Mouse (Mus musculus) thymus, postnatal 0 days (tissue): ENCODE data around the gene Sin3b. TPM values are rescaled to one million over a fixed set of nuclear protein-coding genes. Genes with fewer than 3 reads are reported as not detected.

ENCODE experiments used
- DNase-seq: peaks from one replicate; pipeline ENCODE4 v3.0.0-alpha.2; 2015; ENCODE audit warnings: low spot score
- microRNA-seq: library from miRNA; unstranded; fragments of <30 nt; microRNA quantifications from one replicate; pipeline ENCODE4, GENCODE M21; 2016; ENCODE audit warnings: borderline number of aligned reads
- polyA plus RNA-seq: library from polyadenylated mRNA; unstranded; fragments of >200 nt; fragmentation: Nextera tagmentation; extraction: Ambion mirVana; gene quantifications from 2 replicates; pipeline ENCODE4 v1.2.1, GENCODE M21; 2015

Sin3b gene
- polyA plus RNA-seq, 1 experiment from 2014 or later, result 506 TPM

- DNase-seq, result no peak
Measured at GRCm38 (mm10) chr8:72753165-72753564, 30.1 kb downstream of the Sin3b start.

GRCm38 (mm10) chr8:72753781-72754180 lies 30.7 kb downstream of the Sin3b start:
- no peak for DNase-seq

GRCm38 (mm10) chr8:72756031-72756430 lies 32.9 kb downstream of the Sin3b start:
- no peak for DNase-seq

GRCm38 (mm10) chr8:72756771-72757390 lies 33.8 kb downstream of the Sin3b start:
- no peak for DNase-seq

DNA sequence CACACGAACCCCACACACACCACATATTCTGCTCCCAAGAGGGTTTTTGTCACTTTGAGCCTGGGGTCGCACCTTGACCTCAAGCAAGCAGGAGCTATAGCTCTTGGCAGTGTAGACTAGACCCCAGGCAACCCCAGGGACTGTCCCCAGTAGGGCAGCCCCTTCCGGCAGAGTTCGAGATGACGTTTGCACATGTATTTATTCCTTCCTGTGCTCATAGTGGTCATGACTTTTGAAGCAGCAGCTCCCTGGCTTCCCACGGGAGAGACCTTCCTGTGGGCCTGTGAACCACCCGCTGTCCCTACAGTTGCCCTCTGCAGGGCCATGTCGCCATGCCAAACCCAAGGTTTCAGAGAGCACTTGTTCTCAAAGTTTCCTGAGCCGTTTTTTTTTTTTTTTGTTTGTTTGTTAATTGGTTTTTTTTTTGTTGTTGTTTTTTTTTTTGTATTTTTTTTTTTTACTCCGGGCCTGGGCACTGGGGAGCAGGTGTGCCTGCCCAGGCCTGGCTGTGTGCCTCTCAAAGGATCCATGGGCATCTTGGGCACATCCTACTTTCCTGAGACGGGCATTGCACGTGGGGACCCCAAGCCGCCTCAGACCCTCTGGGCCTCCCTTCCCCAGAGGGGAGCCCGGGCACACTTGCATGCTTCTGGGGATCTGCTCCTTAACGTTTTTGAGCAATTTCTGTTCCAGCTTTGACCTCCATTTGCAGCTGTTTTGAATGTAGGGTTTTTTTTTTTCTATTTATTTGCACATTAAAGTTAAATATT lies 34.5 kb downstream of the Sin3b start:
- no peak for DNase-seq

- no peak for DNase-seq
Measured at GRCm38 (mm10) chr8:72758310-72758709, 35.2 kb downstream of the Sin3b start.

- DNase-seq, result no peak
Measured at GRCm38 (mm10) chr8:72760216-72760615, 37.1 kb downstream of the Sin3b start.

DNA sequence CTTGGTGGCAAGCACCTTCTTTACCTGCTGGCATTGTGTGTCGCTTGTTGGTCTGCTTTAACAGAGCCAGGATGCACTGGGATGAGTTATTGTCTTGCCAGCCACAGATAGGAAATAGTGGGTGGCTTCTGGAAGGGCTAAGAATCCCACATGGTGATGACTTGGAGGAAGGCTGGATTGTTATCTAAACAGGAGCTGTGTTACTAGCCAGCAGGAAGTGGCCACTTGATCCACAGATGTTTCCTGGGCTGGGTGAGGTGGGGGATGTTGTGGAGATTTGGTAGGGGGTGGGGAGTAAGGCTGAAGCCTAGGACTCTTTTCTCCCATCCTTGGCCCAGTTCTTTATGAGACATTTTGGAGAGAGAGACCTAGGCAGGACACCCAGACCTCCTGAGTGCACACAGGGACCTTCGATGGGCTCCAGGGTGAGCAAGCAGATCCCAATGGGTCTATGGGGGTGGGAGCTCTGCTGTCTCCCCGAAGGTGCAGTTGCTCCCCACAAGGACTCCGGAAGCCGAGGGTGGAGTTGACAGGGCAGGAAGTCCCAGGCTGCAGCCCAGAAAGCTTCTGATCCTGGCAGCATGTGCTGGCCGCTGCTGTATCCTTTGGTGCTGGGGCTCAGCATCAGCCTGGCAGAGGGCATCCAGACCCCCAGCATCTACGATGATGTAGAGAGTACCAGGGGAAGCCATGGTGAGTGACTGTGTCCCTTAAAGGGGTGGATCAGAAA lies 38.4 kb downstream of the Sin3b start, which contains the start of gene F2rl3:
Gene F2rl3 (plus strand): TSS at position 559 of the 730 bp plus-strand sequence.
- DNase-seq, result peak; percentile 68

GRCm38 (mm10) chr8:72762306-72762705 lies 39.2 kb downstream of the Sin3b start:
- DNase-seq, result no peak

- DNase-seq, result no peak
Measured at GRCm38 (mm10) chr8:72765696-72766095, 42.6 kb downstream of the Sin3b start.

DNA sequence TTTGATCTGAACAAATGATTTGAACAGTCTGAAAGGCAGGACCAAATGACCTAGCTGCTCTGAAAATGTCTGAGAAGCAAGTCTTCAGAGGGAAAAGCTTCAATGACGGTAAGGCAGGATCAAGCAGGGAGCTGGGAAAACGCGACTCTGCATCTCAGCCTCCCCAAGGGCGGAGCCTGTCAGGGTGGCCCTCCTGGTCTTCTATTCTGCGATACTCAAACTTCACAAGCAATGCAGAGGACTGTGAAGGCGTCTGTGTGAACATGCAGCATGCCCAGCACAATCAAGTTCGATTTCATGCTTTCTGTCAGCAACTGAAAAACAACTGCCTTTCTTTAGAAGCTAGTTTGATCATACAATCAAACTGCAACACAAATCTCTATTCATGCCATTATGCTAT lies 43.7 kb downstream of the Sin3b start:
- no peak for DNase-seq

- DNase-seq, result no peak
Measured at GRCm38 (mm10) chr8:72777797-72778196, 54.7 kb downstream of the Sin3b start.

DNA sequence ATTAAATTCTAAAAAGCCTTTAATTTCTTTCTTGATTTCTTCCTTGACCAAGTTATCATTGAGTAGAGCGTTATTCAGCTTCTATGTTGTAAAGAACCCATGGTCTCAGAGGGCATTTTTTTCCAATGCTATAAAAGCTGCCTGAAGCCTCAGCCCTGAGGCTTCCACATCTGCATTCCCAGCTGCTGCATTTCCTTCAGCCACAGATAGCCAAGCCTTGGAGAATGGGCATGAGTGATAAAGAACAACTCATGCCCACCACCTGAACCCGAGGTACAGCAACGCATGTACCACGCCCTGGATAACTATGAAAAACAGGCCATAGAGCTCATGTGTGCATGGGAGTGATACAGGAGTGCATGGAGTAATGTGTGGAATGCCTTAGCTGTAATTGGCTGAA lies 57.6 kb downstream of the Sin3b start:
- no peak for DNase-seq

DNA sequence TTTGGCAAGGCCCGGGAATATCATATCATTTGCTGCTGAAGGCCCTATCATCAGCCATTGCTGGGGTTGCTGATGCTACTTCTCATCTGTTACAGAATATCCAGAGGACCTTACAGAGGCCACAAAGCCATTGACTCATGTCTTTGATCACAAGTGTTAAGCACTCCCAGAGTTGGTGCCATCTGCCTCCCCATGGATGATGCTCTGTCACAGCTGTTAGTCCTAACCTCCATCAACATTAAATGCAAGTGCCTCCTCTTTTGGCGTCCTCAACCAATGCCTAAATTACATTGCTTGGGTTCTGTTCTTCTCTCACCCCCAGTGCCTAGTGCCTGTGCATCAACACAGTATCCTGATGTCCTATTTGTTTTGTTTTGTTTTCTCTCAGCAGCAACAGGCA lies 78.5 kb downstream of the Sin3b start:
- no peak for DNase-seq

Small RNA genes within 50 kb of the gene (microRNA-seq; reads per million reads assigned to microRNA genes)
- gene Gm26237, result not detected

Other genes with a start within 250 kb of the Sin3b start
- 36.7 and 41.3 TPM in 2 replicates for gene Cherp, start 248.1 kb upstream of the Sin3b start, polyA plus RNA-seq
- gene Slc35e1, start 230.7 kb upstream of the Sin3b start, polyA plus RNA-seq, result 11.9 and 13.8 TPM in 2 replicates
- 12.7 and 15.1 TPM in 2 replicates for gene Med26, start 175.0 kb upstream of the Sin3b start, polyA plus RNA-seq
- 84.4 and 90.1 TPM in 2 replicates for gene Smim7, start 152.2 kb upstream of the Sin3b start, polyA plus RNA-seq
- 9.7 and 10.6 TPM in 2 replicates for gene Tmem38a, start 151.2 kb upstream of the Sin3b start, polyA plus RNA-seq
- gene Nwd1, start 76.6 kb upstream of the Sin3b start, polyA plus RNA-seq, result 2.3 and 3.1 TPM in 2 replicates
- 4.6 and 6.5 TPM in 2 replicates for gene F2rl3, start 38.6 kb downstream of the Sin3b start, polyA plus RNA-seq